Mouse (Mus musculus) ES-Bruce4 (cell line): Measurements from ENCODE around the gene Pum2. TPM values are rescaled to one million over a fixed set of nuclear protein-coding genes. Genes with fewer than 3 reads are reported as not detected.

Source experiments
- H3K27ac ChIP-seq: 2 replicates; pipeline ENCODE4 v1.5.1; 2012; ENCODE audit warnings: low read length, inconsistent platforms; ENCODE audit not compliant: insufficient read depth
- H3K27me3 ChIP-seq: 2 replicates; pipeline ENCODE4 v1.6.1; 2012; ENCODE audit warnings: mild to moderate bottlenecking, low read length, inconsistent platforms; ENCODE audit not compliant: control insufficient read depth, poor library complexity, insufficient read depth, severe bottlenecking
- H3K36me3 ChIP-seq: 2 replicates; pipeline ENCODE4 v1.6.1; 2012; ENCODE audit warnings: inconsistent platforms, mild to moderate bottlenecking, low read length, moderate library complexity; ENCODE audit not compliant: control insufficient read depth, poor library complexity, insufficient read depth, severe bottlenecking
- H3K4me1 ChIP-seq: one replicate; pipeline ENCODE4 v1.8.1; 2011; ENCODE audit warnings: low read length; ENCODE audit not compliant: control insufficient read depth, insufficient read depth
- H3K4me3 ChIP-seq: 2 replicates; pipeline ENCODE4 v1.5.1; 2011; ENCODE audit warnings: low read depth, mild to moderate bottlenecking, low read length
- H3K9ac ChIP-seq: 2 replicates; pipeline ENCODE4 v1.6.1; 2012; ENCODE audit warnings: low read depth, mild to moderate bottlenecking, inconsistent platforms; ENCODE audit not compliant: poor library complexity, severe bottlenecking
- H3K9me3 ChIP-seq: replicated peaks from 2 replicates; pipeline ENCODE4 v1.6.1; 2012; ENCODE audit warnings: mild to moderate bottlenecking, low read length, inconsistent platforms; ENCODE audit not compliant: control insufficient read depth, poor library complexity, insufficient read depth, severe bottlenecking
- CTCF ChIP-seq: IDR thresholded peaks from one replicate; pipeline ENCODE4 v1.8.1; 2011; ENCODE audit warnings: low read depth, low read length
- EP300 ChIP-seq: IDR thresholded peaks from 2 replicates; pipeline ENCODE4 v1.6.1; 2011; ENCODE audit warnings: low read depth, low read length; ENCODE audit not compliant: insufficient read depth
- POLR2A ChIP-seq: IDR thresholded peaks from one replicate; pipeline ENCODE4 v1.8.1; 2011; ENCODE audit warnings: low read length; ENCODE audit not compliant: insufficient read depth
- polyA plus RNA-seq: library from polyadenylated mRNA; stranded (reverse); fragments of >200 nt; gene quantifications from 2 replicates; pipeline ENCODE4 v1.2.4, GENCODE M21; 2011; ENCODE audit warnings: low read depth; ENCODE audit not compliant: missing spikeins, insufficient read depth, insufficient read length

Gene Pum2
- 204 and 210 TPM in 2 replicates for polyA plus RNA-seq

DNA sequence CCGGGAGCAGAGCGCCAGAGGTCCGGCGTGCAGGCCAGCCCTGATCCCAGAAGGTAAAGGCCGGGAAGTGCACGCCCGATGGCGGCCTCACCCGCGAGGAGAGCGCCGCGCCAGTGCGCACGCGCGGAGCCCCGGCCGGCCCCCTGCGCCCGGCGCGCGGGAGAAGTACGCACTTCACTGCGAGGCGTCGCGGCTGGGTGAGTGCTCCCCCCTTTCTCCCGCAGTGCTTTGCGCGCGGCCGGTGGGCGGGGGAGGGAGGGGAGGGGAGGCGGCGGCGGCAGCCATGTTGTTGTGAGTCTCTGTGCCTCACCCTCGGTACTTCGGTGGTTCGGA, at the start of gene Pum2:
TSS of gene Pum2 (plus strand) at position 161 of the 333 bp plus-strand sequence.
- TF ChIP-seq POLR2A (peak; percentile 75), CTCF (no peak), EP300 (no peak)
- H3K9me3 ChIP-seq = no peaks in the 10 kb centered on the region

DNA sequence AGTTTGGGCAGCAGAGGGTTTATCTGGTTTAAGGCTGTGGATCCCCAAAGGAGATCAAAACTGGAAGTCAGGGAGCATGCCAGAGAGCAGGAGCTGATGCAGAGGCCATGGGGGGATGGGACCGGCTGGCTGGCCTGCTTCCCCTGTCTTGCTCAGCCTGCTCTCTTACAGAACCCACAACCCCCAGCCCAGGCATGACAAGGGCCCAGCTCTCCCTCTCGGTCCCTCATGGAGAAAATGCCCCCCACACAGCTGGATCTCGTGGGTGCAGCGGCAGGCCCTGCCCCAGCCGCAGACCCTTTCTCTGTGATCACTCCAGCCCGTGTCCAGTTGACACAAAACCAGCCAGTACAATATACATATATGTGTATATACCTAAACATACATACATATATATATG, 44.4 kb upstream of the Pum2 start:
- no peak overlapping the region for H3K4me3 ChIP-seq
- no peak for TF ChIP-seq CTCF
- TF ChIP-seq POLR2A = no peak
- TF ChIP-seq EP300 = no peak
- no peak overlapping the region for H3K27ac ChIP-seq
- H3K4me1 ChIP-seq = no peaks in the 10 kb centered on the region
- peaks cover 3% of the 10 kb centered on the region; the same call in 1 of the 2 replicates for H3K9me3 ChIP-seq
- H3K27me3 ChIP-seq = no peaks in the 10 kb centered on the region
- H3K9ac ChIP-seq = no peak overlapping the region
- H3K36me3 ChIP-seq = no peaks in the 10 kb centered on the region

More for the DNA sequence above, at the start of gene Pum2:
- no peaks in the 10 kb centered on the region for H3K27me3 ChIP-seq
- H3K27ac ChIP-seq = peak within 1 kb of the TSS; percentile 93
- peaks cover 9% of the 10 kb centered on the region for H3K36me3 ChIP-seq
- H3K9ac ChIP-seq = peak within 1 kb of the TSS; percentile 99
- H3K4me1 ChIP-seq = peaks cover 2% of the 10 kb centered on the region
- H3K4me3 ChIP-seq = peak within 1 kb of the TSS; percentile 100

DNA sequence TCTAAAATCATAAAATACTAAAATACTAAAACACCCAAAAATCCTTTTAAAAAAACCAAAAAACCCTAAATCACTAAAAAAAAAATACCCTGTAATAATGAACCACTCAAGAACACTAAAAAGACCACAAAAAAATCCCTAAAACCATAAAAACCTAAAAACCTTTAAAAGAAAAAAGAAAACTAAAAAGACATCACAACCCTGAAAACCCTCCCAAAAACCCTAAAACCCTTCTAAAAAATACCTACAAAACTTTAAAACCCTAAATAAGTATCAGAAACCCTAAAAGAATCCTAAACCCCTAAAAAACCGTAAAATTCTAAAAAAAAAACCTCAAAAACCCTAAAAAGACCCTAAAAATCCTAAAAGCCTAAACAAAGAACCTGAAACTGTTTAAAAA, 42.2 kb upstream of the Pum2 start:
- Histone ChIP-seq H3K27me3 (no peaks in the 10 kb centered on the region), H3K9ac (no peak overlapping the region), H3K36me3 (no peaks in the 10 kb centered on the region)

DNA sequence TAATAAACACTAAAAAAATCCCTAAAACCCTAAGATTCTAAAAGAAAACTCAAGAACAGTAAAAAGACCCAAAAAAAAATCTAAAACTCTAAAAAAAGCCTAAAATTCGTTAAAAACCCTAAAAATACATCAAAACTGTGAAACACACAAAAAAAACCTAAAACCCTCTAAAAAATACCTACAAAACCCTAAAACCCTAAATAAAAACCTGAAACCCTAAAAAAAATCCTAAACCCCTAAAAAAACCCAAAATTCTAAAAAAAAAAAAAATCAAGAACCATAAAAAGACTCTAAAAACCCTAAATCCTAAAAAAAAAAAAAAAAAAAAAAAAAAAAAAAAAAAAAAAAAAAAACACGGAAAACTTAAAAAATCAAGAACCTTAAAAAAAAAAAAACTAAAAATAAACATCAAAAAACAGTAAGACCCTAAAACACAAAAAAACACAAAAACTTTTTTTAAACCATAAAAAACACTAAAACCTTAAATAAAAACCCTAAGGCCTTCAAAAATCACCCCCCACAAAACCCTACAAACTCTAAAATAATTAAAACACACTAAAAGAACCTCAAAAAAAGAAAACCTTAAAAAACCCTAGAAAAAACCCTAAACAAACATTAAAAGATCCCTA, 41.1 kb upstream of the Pum2 start:
- TF ChIP-seq CTCF (no peak), POLR2A (no peak), EP300 (no peak)
- H3K4me3 ChIP-seq = no peak overlapping the region
- H3K9me3 ChIP-seq = peaks cover 3% of the 10 kb centered on the region; the same call in 1 of the 2 replicates
- H3K9ac ChIP-seq = no peak overlapping the region
- no peaks in the 10 kb centered on the region for H3K4me1 ChIP-seq
- no peaks in the 10 kb centered on the region for H3K36me3 ChIP-seq
- no peak overlapping the region for H3K27ac ChIP-seq
- H3K27me3 ChIP-seq = no peaks in the 10 kb centered on the region

More for the DNA sequence above, 42.2 kb upstream of the Pum2 start:
- Histone ChIP-seq H3K27ac (no peak overlapping the region), H3K4me1 (no peaks in the 10 kb centered on the region), H3K9me3 (peaks cover 3% of the 10 kb centered on the region; the same call in 1 of the 2 replicates), H3K4me3 (no peak overlapping the region)
- TF ChIP-seq POLR2A = no peak
- no peak for TF ChIP-seq EP300
- TF ChIP-seq CTCF = no peak

DNA sequence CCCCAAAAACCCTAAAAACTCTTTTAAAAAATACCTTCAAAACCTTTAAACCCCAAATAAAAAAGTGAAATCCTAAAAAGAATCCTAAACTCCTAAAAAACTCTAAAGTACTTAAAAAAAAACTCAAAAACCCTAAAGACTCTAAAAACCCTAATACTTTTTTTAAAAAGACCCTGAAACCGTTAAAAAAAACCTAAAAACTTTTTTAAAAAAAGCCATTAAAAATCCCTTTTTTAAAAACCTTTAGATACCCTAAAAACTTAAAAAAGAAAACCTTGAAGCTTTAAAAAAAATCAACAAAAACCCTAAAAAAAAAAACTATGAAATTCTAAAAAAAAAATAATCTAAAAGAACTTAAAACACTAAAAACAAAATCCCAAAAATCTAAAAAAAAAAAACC, 39.6 kb upstream of the Pum2 start:
- Histone ChIP-seq H3K27me3 (no peaks in the 10 kb centered on the region), H3K4me1 (no peaks in the 10 kb centered on the region), H3K27ac (no peak overlapping the region), H3K9ac (no peak overlapping the region), H3K9me3 (no peaks in the 10 kb centered on the region; the same call in 1 of the 2 replicates), H3K4me3 (no peak overlapping the region), H3K36me3 (no peaks in the 10 kb centered on the region)
- TF ChIP-seq EP300 (no peak), POLR2A (no peak), CTCF (no peak)

DNA sequence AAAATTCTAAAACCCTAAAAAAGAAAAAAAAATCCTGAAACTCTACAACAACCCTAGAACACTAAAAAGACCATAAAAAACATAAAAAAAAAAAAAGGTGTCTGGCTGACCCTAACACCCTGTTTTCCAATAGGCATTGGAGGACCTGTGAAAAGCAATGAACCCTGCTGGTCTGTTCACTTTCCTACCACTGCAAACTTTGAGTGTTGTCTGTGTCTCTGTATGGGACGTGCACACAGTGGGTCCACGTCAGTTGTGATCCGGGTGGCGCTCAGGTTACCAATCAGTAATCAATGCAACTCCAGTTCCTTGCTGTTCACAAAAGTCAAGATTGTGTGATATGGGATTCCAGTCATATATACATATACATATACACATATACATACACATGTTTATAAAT, 38.4 kb upstream of the Pum2 start:
- Histone ChIP-seq H3K9ac (no peak overlapping the region), H3K36me3 (no peaks in the 10 kb centered on the region), H3K9me3 (no peaks in the 10 kb centered on the region), H3K27me3 (no peaks in the 10 kb centered on the region), H3K4me3 (no peak overlapping the region), H3K27ac (no peak overlapping the region), H3K4me1 (no peaks in the 10 kb centered on the region)
- TF ChIP-seq EP300 (no peak), POLR2A (no peak), CTCF (no peak)
